Mouse (Mus musculus): ENCODE measurements around the gene Sntg2. TPM values are rescaled to one million over a fixed set of nuclear protein-coding genes. Genes with fewer than 3 reads are reported as not detected.

Sntg2 gene
- polyA plus RNA-seq, 1 experiment = not detected

DNA sequence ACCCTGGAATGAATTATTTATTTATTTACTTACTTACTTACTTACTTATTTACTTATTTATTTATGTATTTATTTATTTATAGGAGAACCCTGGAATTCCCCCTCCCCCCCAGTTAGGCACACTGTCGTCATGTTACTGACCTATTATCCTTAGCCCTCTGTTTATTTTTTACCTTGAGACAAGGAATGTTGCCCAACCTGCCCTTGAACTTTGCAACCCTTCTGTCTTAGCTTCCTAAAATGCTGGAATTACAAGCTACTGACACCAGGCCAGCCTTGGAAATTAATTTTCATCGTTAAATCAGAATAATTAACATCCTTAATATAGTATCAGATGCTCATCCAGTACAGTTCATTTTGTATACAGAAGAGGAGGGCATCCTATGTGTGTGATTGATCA, 10.9 kb downstream of the Sntg2 start:
- Histone ChIP-seq H3K4me1 (ENCODE audit: control insufficient read depth) (no peaks in the 10 kb centered on the region), H3K36me3 (ENCODE audit: control insufficient read depth) (no peaks in the 10 kb centered on the region), H3K9me3 (ENCODE audit: control insufficient read depth, low read length) (peaks cover 3% of the 10 kb centered on the region), H3K4me3 (replicated peaks) (no peak overlapping the region), H3K27me3 (ENCODE audit: control insufficient read depth) (no peaks in the 10 kb centered on the region)
- TF ChIP-seq GATA1 (IDR thresholded peaks at IDR 0.05; ENCODE audit: low read length) (no peak), TAL1 (IDR thresholded peaks at IDR 0.05; ENCODE audit: low read length) (no peak)

DNA sequence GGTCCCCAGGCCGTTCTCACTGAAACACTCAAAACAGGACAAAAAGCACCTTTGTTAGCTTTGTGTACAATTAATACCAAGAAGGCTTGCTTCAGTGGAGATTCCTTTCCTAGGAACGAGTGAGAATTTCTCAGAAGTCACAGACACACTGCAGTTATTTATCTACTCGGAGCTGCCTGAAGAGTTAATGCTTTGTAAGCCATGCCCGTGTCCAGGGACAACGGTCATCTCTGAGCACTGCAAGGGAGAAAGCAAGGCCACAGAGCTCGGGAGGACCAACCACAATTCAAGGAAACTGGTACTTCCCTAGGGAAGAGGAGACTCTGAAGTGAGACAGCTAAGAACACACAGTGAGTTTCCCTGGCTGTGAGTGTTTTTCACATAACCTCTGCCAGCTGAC, 15.5 kb downstream of the Sntg2 start:
- peaks cover 3% of the 10 kb centered on the region for H3K9me3 ChIP-seq (ENCODE audit: control insufficient read depth, low read length)
- no peak for TF ChIP-seq GATA1 (IDR thresholded peaks at IDR 0.05; ENCODE audit: low read length)
- no peak for TF ChIP-seq TAL1 (IDR thresholded peaks at IDR 0.05; ENCODE audit: low read length)
- H3K4me1 ChIP-seq (ENCODE audit: control insufficient read depth) = no peaks in the 10 kb centered on the region
- no peaks in the 10 kb centered on the region for H3K27me3 ChIP-seq (ENCODE audit: control insufficient read depth)
- H3K36me3 ChIP-seq (ENCODE audit: control insufficient read depth) = no peaks in the 10 kb centered on the region
- H3K4me3 ChIP-seq (replicated peaks) = no peak overlapping the region

DNA sequence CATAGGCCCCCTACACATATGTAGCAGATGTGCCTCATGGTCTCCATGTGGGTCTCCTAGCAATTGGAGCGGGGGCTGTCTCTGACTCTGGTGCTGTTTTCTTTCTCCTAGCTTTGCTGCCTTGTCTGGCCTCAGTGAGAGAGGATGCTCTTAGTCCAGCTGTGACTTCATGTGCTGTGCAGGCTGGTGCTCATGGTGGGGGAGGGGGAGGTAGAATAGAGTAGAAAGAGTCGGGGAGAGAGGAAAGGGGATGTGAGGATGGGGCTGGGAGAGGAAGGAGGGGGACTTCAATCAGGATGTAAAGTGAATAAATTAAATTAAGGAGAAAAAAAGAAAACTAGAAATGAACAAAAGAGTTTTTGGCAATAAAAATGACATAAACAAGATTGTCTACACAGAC, 20.8 kb downstream of the Sntg2 start:
- TF ChIP-seq TAL1 (IDR thresholded peaks at IDR 0.05; ENCODE audit: low read length) (no peak), GATA1 (IDR thresholded peaks at IDR 0.05; ENCODE audit: low read length) (no peak)
- no peaks in the 10 kb centered on the region for H3K9me3 ChIP-seq (ENCODE audit: control insufficient read depth, low read length)
- H3K27me3 ChIP-seq (ENCODE audit: control insufficient read depth) = no peaks in the 10 kb centered on the region
- no peaks in the 10 kb centered on the region for H3K4me1 ChIP-seq (ENCODE audit: control insufficient read depth)
- H3K4me3 ChIP-seq (replicated peaks) = no peak overlapping the region
- no peaks in the 10 kb centered on the region for H3K36me3 ChIP-seq (ENCODE audit: control insufficient read depth)

DNA sequence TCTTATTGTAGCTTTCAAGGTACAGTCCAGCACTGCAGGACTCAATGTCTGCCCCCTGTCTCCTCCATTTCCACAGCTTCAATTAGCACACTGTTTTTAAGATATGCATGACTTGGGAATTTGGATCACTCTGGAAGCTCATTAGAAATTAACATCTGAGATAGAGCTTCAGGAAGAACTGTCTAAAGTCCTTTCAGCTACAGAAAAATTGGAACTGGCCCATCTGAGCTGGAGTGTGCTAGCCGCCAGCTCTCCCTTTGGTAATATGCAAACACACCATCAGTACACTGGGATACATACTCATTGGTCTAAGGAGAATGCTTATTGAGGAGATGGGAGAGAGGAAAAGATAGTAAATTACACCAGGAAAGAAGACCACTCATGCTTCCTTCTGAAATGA, 25.1 kb downstream of the Sntg2 start:
- no peaks in the 10 kb centered on the region for H3K4me1 ChIP-seq (ENCODE audit: control insufficient read depth)
- H3K4me3 ChIP-seq (replicated peaks) = no peak overlapping the region
- no peaks in the 10 kb centered on the region for H3K9me3 ChIP-seq (ENCODE audit: control insufficient read depth, low read length)
- H3K27me3 ChIP-seq (ENCODE audit: control insufficient read depth) = no peaks in the 10 kb centered on the region
- H3K36me3 ChIP-seq (ENCODE audit: control insufficient read depth) = no peaks in the 10 kb centered on the region
- TF ChIP-seq GATA1 (IDR thresholded peaks at IDR 0.05; ENCODE audit: low read length) (no peak), TAL1 (IDR thresholded peaks at IDR 0.05; ENCODE audit: low read length) (no peak)

DNA sequence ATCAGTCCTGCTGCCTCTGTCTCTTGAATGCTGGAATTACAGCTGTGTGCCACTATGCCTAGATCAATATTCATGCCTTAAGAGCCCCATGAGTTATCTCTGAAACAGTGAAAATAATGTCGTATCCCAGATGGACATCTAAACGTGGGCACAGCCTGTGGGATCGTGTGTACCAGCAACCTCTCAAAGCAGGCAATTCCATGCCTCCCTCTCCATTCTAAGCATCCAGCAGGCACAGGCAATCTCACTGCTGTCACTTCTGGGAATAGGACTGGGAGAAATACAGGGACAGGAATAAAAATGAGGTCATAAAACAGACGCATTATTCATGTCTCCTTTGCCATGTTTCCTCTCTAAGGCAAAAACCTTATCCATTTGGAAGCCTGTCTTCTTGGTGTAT, 25.9 kb downstream of the Sntg2 start:
- H3K36me3 ChIP-seq (ENCODE audit: control insufficient read depth) = no peaks in the 10 kb centered on the region
- no peaks in the 10 kb centered on the region for H3K27me3 ChIP-seq (ENCODE audit: control insufficient read depth)
- no peak overlapping the region for H3K4me3 ChIP-seq (replicated peaks)
- no peaks in the 10 kb centered on the region for H3K9me3 ChIP-seq (ENCODE audit: control insufficient read depth, low read length)
- TF ChIP-seq TAL1 (IDR thresholded peaks at IDR 0.05; ENCODE audit: low read length) (no peak), GATA1 (IDR thresholded peaks at IDR 0.05; ENCODE audit: low read length) (no peak)
- no peaks in the 10 kb centered on the region for H3K4me1 ChIP-seq (ENCODE audit: control insufficient read depth)

DNA sequence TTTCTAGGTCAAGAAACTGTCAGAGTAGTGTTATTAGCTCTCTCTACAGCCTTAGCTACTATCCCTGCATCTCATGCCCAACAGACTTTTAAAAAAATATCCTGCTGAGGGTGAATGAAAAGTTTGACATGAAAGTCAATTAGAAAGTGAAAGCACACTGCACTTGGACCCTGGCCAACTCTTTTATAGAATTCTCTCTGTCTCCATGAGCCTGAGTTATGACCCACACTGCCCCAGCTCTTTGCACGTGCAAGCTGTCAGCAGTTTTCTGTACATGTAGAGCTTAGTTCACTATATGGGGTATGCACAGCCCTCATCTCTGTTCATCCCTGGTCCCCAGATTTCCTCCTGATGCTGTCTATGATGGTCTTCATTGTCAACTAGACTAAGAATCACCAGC, 28.4 kb downstream of the Sntg2 start:
- no peaks in the 10 kb centered on the region for H3K36me3 ChIP-seq (ENCODE audit: control insufficient read depth)
- H3K27me3 ChIP-seq (ENCODE audit: control insufficient read depth) = no peaks in the 10 kb centered on the region
- no peaks in the 10 kb centered on the region for H3K4me1 ChIP-seq (ENCODE audit: control insufficient read depth)
- TF ChIP-seq GATA1 (IDR thresholded peaks at IDR 0.05; ENCODE audit: low read length) (no peak), TAL1 (IDR thresholded peaks at IDR 0.05; ENCODE audit: low read length) (no peak)
- H3K4me3 ChIP-seq (replicated peaks) = no peak overlapping the region
- H3K9me3 ChIP-seq (ENCODE audit: control insufficient read depth, low read length) = no peaks in the 10 kb centered on the region

DNA sequence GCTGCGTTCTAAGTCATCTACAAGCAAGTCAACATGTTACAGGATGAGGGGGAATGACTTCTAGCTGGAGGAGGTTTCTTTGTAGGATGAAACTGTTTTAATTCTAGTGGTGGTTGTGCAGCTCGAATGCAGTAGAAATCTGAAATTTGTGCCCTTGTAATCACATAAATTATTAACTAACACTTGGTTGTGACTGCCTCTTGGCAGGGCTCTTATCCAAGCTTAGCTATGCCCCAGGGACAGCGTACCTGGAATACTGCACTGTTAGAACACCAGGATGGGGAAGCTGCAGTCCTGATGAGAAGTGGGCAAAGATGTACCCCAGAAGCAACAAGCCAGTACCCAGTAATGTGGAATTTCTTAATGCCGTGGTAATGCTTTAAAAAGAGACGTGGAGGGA, 36.9 kb downstream of the Sntg2 start:
- Histone ChIP-seq H3K4me3 (replicated peaks) (no peak overlapping the region), H3K4me1 (ENCODE audit: control insufficient read depth) (no peaks in the 10 kb centered on the region), H3K9me3 (ENCODE audit: control insufficient read depth, low read length) (0 out of 2 replicates have a peak, but pooled peaks cover 3% of the 10 kb centered on the region), H3K27me3 (ENCODE audit: control insufficient read depth) (no peaks in the 10 kb centered on the region), H3K36me3 (ENCODE audit: control insufficient read depth) (no peaks in the 10 kb centered on the region)
- TF ChIP-seq TAL1 (IDR thresholded peaks at IDR 0.05; ENCODE audit: low read length) (no peak), GATA1 (IDR thresholded peaks at IDR 0.05; ENCODE audit: low read length) (no peak)

DNA sequence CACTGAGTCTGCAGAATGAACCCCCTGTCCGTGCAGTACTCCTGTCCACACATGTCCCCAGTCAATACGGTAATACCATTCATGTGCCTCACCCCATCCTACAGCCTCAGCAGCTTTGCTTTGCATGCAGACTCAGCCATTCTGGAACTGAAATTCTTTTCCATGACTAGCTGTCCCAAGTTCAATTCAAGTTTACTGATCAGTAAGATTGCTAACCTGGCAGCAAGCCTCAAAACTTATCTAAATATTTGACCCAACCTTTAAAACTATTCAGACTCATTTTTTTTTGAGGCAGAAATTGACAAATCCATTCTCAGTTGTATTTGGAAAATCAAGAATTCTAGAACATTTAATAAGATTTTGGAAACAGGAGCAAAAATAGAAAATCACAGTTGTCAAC, 38.7 kb downstream of the Sntg2 start:
- TF ChIP-seq TAL1 (IDR thresholded peaks at IDR 0.05; ENCODE audit: low read length) (no peak), GATA1 (IDR thresholded peaks at IDR 0.05; ENCODE audit: low read length) (no peak)
- Histone ChIP-seq H3K9me3 (ENCODE audit: control insufficient read depth, low read length) (0 out of 2 replicates have a peak, but pooled peaks cover 3% of the 10 kb centered on the region), H3K27me3 (ENCODE audit: control insufficient read depth) (no peaks in the 10 kb centered on the region), H3K4me1 (ENCODE audit: control insufficient read depth) (no peaks in the 10 kb centered on the region), H3K36me3 (ENCODE audit: control insufficient read depth) (no peaks in the 10 kb centered on the region), H3K4me3 (replicated peaks) (no peak overlapping the region)

DNA sequence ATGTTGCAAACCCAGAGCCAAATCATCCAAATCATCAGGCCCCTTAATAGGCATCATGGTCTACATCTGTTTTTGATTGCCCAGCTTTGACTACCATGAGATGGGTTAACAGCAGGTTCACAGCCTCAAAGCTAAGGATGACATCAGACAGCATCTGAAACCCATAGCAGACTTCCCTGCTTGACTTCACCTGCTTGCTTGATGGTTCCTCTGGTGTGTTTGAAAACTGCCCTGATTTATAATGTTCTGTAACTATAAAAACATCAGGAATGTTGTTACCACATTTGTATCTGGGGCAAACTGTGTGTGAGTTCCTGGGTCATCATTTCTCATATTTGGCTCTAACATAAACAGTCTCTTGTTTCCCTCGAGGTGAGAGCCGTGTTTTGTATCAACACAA, 55.2 kb downstream of the Sntg2 start:
- Histone ChIP-seq H3K27me3 (ENCODE audit: control insufficient read depth) (no peaks in the 10 kb centered on the region), H3K36me3 (ENCODE audit: control insufficient read depth) (no peaks in the 10 kb centered on the region), H3K4me1 (ENCODE audit: control insufficient read depth) (no peaks in the 10 kb centered on the region), H3K4me3 (replicated peaks) (no peak overlapping the region), H3K9me3 (ENCODE audit: control insufficient read depth, low read length) (no peaks in the 10 kb centered on the region)
- TF ChIP-seq GATA1 (IDR thresholded peaks at IDR 0.05; ENCODE audit: low read length) (no peak), TAL1 (IDR thresholded peaks at IDR 0.05; ENCODE audit: low read length) (no peak)

DNA sequence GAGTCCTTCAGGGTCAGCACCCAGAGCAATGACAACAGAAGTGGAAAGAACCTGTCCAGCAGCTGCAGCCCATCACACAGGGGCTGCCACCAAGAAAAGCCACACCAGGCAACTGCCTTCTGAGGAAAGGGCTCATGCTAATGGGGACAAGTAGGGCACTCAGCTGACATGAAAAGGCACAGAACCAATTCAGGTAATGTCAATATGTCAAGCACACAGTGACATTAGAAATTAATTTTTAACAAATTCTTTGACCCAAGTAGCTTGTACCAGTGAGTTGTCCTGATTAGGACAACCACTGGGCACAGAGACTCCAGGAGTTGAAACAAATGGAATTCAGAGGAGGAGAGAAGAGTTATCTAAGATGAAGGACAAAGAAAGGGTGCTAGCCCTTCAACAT, 60.2 kb downstream of the Sntg2 start:
- no peak overlapping the region for H3K4me3 ChIP-seq (replicated peaks)
- no peaks in the 10 kb centered on the region for H3K9me3 ChIP-seq (ENCODE audit: control insufficient read depth, low read length)
- TF ChIP-seq TAL1 (IDR thresholded peaks at IDR 0.05; ENCODE audit: low read length) (no peak), GATA1 (IDR thresholded peaks at IDR 0.05; ENCODE audit: low read length) (no peak)
- H3K4me1 ChIP-seq (ENCODE audit: control insufficient read depth) = no peaks in the 10 kb centered on the region
- H3K36me3 ChIP-seq (ENCODE audit: control insufficient read depth) = no peaks in the 10 kb centered on the region
- H3K27me3 ChIP-seq (ENCODE audit: control insufficient read depth) = no peaks in the 10 kb centered on the region
